Mouse (Mus musculus) erythroblast, adult 5-6 weeks (primary cell): Measurements from ENCODE around the gene Tmem132c. TPM values are rescaled to one million over a fixed set of nuclear protein-coding genes. Genes with fewer than 3 reads are reported as not detected.
"Not testable (repeated sequence)": the region's sequence is repeated elsewhere in the genome, so short reads cannot be mapped to it uniquely, and the experiment has no call there.

Experiments used
- ATAC-seq: replicated peaks from 2 replicates; pipeline ENCODE4 v1.8.0; 2016; ENCODE audit warnings: moderate number of reproducible peaks, mild to moderate bottlenecking, moderate TSS enrichment, inconsistent platforms; ENCODE audit not compliant: poor library complexity, low FRiP score, severe bottlenecking
- total RNA-seq, 2 experiments: library from RNA; stranded (forward) in 1 of 2; stranded (reverse) in 1 of 2; fragments of 150-400 nt in 1 of 2; fragments of 200-764, 138-1000 nt in 1 of 2; gene quantifications; 2 replicates each; pipeline versions ENCODE4 v1.2.3 to v1.2.4; 2015 to 2017; ENCODE audit warnings: low replicate concordance in 2 of 2

Gene Tmem132c
- total RNA-seq, 2 experiments from 2014 or later, result not detected

DNA sequence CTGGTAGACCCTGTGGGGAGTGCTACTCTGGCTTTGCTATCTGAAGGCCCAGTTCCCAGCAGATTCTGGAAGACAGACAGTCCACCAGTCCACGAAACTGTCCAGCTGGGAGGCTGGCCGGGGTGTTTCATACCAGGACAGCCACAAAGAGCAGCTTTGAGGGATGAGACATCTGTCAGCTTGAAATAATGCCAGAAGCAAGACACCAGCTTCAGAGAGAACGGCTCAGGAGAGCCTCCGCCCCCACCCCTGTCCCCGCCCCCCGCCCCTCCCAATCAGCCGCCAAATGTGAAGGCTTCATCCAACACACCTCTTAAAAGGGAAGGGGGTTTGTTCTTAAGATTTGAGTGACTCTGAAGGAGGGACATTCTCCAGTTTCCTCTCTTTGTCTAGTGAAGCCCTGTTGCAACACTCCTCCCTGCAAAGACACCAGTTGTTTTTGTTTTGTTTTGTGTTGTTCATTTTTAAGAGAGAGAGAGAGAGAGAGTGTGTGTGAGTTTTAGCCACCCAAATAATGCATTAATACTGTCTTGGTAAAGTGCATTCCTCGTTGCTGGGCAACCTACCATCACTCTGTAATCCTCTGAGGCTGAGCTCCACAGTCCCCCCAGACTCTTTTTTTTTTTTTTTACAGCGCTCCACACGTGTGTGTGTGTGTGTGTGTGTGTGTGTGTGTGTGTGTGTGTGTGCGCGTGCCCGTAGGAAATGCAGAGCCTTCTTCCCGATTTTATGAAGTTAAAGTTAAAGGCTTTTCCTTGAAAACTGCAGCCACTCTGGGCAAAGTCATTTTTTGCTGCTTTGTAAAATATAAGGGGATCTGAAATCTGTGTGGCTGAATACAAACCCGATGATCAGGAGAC lies 94.7 kb downstream of the Tmem132c start:
- no peak for ATAC-seq

DNA sequence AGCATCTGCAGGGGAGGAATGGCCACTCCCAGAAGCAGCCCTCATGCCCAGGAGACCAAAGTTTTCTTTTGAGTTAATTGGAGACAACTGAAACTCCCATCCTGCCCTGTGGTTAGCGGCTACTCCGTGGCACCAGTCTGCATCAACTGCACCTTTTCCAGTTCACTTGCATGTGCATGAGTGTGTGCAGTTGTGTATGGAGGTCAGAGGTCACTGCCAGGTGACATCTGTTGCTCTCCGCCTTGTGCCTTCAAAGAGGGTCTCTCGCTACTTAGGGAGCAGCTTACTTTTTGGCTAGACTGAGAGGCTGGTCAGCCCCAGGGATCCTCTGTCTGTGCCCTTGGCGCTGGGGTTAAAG lies 95.3 kb downstream of the Tmem132c start:
- no peak for ATAC-seq

DNA sequence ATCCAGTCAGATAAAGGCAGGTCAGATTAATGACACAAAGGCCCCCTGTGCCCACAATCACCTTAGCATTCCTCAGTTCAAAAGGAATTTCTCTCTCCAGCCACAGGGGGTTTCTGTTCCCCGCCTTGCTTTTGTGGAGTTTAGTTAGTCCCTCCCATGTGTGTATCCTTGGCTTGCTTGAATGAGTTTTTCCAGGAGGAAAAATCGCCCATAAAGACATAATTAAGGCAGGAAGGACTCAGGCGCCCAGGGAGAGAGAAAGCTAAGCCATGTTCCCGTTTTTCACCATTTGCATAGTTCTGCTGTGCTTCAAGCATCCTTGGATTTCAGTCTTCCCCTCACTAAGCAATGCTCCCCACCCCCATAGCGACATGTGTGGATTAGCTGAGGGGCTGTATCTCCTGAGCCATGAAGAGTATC lies 97.4 kb downstream of the Tmem132c start:
- ATAC-seq, result no peak

DNA sequence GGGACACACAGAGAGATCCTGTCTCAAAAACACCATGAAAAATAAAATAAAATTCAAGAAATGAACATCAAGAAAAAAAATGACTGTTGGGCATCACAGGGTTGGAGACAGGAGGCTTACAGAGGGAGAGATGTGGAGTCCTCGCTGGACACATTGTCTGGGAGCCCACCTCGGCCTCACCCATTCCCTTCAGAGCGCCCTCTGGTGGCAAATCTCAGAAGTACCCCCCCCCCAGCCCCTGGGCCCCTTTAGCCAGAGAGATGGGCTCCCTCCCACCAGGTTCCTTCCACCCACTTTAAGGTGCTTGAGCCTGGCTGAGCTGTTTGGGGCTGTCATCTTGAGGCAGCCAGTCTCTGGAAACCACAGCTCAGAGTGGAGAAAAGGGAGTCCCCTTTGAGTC lies 99.5 kb downstream of the Tmem132c start:
- no peak for ATAC-seq

DNA sequence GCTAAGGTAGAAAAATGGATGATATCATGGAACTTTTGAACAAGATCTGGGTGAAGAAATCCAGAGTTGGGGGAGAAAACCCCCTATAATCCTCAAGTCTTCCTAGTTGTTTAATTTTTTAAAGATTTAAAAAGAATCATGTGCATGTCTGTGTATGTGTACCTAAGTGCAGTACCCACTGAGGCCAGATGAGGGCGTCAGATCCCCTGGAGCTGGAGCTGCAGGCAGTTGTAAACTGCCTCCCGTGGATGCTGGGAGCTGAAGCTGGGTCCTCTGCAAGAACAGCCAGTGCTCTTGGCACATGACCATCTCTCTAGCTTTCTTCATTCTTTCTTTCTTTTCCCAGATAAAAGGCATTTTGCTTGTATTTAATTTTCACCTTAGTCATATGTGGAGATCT lies 103.1 kb downstream of the Tmem132c start:
- ATAC-seq, result no peak

DNA sequence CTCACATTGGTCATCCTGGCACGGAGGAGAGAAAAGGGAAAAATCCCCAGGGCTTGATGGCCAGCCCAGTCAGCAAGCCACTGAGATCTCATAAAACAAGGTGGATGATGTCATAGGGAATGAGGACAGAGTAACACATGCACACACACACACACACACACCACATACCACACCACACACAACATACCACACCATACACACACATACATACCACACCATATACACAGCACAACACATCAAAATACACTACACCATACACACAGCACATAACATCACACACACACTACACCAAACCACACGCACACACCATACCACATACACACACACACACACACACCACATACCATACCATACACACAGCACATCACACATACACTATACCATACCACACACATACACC lies 104.8 kb downstream of the Tmem132c start:
- ATAC-seq, result no peak

DNA sequence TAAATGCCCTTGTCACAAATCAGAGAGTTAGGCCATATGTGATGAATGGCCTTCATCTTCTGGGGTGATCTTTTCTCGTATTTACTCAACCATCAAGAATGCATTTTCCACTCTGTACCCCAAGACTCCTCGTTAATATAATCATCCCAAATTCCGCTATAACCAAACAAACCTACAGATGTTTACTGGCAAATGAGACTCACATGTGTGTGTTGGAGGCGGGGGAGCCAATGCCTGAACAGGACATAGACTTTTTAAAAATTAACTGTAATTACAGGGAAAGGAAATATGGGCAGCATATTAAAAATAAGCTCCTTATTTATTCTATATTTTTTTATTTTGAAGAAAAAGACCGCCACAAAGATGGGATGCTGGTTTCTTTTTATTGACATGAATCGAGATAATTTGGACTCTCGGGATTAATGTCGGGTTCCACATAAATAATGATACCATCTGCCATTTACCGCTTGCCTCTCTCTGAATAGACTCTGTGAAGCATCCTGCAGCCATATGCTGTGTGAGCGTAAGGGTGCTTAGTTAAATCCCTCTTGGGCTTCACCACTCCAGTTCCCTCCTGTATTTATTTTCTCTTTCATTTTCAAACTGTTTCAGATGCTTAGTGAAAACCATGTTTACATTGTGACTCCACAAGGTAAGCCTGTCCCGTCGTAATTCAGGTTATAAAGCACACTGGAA lies 105.6 kb downstream of the Tmem132c start:
- ATAC-seq, result no peak

DNA sequence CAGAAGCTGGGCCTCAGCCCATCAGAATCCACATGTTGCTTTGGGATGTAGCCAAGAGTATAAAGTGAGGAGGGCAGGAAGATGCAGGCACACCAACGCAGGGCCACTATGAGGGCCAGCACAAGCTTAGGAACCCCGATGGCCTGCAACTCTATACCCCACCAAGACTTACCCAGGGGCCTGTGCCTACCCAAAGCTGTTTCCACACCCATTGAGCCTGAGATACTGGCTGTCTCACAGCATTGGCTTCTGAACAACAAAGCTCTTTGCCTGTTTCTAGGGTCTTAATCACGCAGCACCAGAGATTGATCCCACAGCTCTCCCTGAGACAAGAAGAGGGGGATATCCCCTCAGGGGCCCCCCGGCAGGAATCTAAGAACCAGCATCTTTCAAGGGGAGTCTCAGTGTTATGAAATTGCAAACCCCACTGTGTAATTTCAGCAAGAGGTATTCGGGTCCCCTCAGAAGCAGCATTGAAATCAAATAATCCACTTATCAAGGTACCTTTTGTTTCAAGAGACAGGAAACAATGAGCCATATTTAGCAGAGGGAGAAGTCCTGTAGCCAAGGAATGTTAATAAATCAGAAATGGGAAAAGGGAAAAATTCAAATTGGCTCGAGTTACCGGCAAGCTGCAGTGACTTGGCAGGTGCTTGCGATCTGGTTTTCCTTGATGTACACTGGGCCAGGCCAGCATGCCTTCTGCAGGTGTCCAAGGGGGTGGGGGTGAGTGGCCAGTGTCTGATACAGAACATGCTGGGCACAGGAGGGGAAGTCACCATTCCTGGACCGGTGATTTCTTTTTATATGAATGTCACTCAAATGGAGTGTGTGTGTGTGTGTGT lies 107.8 kb downstream of the Tmem132c start:
- ATAC-seq, result no peak

DNA sequence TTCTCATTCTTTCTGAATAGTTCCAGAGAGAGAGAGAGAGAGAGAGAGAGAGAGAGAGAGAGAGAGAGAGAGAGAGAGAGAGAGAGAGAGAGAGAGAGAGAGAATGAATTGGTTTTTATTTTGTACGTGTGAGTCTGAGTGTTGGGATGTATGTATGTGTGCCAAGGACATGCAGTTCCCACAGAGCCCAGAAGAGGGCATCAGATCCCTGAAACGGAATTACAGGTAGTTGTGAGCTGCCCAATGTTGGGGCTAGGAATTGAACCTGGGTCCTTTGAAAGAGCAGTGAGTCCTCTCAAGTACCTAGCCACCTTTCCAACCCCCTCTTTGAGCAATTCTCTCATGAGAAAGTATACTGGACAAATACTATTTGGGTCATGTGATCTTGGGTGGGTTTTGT lies 111.4 kb downstream of the Tmem132c start:
- ATAC-seq, result no peak

DNA sequence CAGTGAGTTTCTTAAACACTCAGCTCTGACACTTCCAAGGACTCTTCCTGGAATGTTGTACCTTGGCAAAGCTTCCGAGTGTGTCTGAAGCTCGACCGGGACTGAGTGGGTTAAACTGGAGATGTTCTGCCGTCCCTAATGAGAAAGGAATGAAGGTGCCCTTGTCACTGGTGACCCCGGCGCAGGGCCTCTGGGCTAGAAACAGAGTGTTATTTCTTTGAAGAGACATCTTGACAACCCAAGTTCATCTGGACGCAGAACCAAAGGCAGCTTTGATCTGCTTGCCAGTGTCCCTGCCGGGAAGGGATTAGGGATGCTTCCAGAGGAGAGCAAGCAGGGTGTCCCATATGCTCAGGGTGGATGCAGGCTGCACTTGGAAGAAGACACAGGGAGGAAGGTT lies 114.2 kb downstream of the Tmem132c start:
- ATAC-seq, result no peak

DNA sequence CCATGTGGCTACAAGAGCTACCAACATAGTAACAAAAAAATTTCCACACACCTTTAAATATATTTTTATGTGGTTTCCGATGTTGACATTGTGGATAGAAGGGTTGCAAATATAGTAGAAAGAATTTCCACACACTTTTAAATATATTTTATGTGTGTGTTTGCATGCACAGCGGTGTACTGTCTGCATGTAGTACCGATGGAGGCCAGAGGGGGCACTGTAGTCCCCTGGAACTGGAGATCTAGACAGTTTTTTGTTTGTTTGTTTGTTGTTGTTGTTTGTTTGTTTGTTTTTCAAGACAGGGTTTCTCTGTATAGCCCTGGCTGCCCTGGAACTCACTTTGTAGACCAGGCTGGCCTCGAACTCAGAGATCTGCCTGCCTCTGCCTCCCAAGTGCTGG lies 116.3 kb downstream of the Tmem132c start:
- ATAC-seq, result not testable (repeated sequence)

DNA sequence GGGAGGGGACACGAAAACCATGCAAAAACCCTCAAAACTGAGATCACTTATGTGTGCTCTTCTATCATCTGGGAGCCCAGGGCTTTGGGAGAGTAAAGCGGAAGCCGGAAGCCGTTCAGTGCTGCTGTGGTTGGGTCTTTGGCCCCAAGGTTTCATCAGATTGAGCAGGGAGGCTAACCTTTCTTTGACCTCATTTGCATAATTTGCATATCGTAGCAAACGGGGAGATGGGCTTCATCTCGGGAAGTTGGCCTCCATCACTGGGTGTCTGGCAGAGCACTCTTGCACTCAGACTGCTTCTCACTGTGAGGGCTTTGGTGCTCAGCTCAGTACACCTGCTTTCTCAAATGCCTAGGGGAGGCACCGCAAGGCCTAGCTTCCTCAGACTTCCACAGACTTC lies 119.5 kb downstream of the Tmem132c start:
- ATAC-seq, result no peak

DNA sequence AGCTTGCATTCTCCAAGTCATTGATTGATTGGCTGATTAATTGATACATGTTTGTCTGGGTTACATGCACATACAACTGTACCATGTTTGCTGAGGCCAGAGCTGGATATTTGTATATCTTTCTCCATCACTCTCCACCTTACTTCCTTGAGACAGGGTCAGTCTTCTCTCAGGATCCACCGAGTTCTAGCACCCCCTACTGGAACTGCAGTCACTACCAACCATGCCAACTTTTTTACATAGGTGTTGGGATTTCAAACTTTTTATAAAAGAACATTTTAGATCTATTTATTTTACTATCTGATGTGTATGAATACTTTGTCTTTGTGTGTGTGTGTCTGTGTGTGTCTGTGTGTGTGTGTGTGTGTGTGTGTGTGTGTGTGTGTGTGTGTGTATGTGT lies 123.5 kb downstream of the Tmem132c start:
- no peak for ATAC-seq

DNA sequence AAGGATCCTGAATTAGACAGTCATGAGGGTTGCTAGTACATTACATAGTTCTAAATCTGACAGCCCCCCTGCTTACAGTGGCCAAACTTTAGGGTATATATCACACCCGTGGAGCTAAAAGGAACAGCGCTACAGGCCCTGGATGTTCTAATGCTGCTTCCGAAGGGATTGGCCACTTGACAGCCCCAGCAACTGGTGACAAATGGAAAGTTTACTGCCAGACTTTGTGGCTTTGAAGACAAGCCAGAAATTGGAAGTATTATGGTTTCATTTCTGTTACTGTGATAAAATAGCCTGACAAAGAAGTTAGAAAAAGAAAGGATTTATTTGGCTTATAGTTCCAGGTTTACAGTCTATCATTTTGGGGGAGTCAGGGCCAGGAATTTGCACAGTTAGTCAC lies 126.6 kb downstream of the Tmem132c start:
- no peak for ATAC-seq

DNA sequence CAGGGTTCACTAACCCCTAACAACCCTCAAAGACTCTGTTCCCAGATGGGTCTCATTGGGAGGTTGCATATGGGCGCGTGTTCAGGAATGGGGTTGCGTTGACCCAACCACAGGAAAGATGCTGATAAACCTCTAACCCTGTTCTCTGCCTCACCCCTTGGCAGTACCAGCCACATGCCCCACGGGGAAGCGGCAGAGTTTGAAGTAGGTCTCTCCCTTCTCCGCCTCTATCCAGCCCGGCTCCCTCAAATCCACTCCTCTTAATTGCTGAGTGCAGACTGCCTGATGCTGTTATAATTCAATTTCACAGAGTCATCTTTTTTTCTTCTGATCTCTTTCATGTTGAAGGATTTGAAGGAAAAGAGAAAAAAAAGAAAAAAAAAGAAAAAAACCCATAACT lies 128.2 kb downstream of the Tmem132c start:
- ATAC-seq, result no peak

DNA sequence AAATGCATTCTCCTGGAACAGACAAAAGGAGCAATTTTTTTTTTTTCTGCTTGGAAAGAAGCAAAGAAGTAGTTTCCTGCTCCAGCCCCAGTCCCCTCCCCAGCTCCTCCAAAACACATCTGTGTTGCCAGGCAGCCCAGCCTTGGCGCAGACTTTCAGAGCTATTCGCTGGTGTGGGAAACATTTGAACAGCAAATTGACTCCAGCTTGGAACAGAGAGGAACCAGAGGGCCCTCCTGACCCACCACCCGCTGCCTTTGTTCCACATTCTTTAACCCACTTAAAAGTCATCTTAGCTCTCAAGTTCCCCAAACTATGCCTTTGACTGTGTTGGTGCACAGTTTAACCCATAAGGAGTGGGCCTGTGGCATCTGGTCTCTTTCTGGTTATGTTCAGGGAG lies 128.9 kb downstream of the Tmem132c start:
- no peak for ATAC-seq

DNA sequence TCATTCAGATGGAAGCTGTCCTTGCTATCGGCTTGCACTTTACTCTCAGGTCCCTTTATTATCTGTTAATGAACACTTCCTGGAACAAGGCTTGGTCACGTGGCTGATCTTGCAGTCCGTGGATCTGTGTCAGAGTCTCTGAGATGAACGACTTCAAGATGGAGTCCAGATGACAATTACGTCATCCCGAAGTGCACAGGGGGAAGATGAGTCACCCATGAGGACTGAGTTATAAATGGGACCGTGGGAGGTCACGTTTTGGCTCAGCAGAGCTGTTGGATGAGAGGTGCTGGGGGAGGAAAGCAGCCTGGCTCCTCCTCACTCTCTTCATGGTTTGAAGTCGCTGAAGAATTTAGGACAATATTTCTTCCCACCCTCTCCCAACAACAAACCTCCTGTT lies 132.6 kb downstream of the Tmem132c start:
- ATAC-seq, result no peak

DNA sequence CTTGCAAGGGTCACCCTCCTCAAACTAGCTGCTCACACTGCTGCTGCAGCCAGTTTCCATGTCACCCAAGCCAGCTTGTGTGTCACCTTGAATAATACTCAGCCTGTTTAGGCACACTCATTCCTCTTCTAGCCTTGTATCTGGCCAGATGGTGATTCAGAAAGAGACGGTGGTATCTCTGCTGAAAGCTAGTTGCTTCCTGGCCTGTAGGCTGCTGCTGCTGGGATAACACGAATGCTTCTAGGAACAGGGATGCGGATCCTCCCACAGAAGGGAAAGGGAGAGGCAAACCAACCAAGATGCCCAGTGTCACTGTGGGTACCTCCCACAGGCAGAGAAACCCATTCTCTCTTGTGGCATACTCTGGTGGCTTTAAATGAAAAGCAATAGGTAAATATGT lies 134.0 kb downstream of the Tmem132c start:
- ATAC-seq, result no peak

DNA sequence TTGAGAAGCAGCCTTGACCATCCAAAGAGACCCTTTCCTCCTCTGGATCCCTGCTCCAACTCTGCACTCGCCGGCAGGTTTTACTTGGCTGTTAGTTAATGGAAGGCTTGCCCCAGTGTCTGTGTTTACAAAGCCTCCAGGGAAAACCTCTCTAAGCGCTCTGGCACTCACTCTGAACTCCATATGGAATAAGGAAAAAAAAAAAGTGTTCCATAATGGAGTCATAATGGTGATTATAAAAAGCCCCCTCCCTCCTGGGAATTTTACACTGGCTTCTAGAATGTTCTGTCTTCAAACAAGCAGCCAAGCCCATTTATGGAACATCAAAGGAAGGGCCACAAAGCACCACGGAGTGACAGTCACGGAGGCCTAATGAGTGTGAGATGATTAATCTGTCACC lies 136.9 kb downstream of the Tmem132c start:
- no peak for ATAC-seq

DNA sequence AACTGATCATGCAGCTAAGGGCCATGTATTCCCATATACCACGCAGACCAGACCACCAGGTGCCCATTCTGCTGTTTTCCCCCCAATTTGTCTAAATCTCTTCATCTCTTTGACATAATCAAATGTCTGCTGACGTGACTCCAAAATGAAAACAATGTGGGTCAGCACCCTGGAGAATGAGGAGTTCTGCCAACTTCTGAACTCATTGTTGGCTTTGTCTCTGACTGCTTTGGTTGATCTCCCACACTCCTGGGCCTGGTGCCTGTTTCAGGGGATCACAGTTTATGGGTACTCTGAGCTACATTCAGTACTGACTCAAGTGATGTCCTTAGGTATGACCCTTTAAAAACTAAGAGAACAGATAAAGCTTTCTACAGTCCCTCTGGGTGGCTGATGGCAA lies 137.7 kb downstream of the Tmem132c start:
- ATAC-seq, result no peak

DNA sequence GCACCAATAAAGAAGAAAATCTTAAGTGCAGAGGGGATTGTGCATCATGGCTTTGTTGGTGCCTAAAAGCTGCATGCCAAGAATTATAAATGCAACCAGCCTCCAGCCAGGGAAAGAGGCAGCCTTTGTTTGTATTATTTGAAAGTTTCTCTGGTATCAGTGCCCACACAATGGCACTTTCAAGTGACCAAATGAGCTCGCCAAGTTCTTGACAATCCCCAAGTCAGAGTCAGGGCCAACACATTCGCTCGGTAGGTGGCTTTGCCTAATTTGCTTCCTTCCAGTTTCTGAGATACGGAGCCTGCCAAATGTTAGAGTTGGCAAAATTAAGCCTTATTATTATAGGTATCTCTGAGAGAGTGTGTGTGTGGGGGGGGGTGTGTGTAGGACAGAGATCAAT lies 139.6 kb downstream of the Tmem132c start:
- ATAC-seq, result no peak
